Mouse (Mus musculus) heart, embryonic 12.5 days (tissue): ENCODE measurements at regions not wholly inside any gene's neighbourhood (a gene's known extent, or its start where the extent isn't known, plus 50 kb on each side); places are given as distances from the start of the nearest gene placed in this dataset.

Experiments
- ATAC-seq: fragments of 200-750 bp; cut with Nextera tagmentation; 2 replicates; pipeline ENCODE4 v1.8.0; 2017; ENCODE audit warnings: moderate TSS enrichment, moderate library complexity; ENCODE audit not compliant: insufficient number of reproducible peaks, low FRiP score
- H3K27ac ChIP-seq: fragments of 300-500 bp; sonication (generic); 2 replicates; pipeline ENCODE4 v1.5.1; 2016; ENCODE audit warnings: mild to moderate bottlenecking, moderate library complexity; ENCODE audit not compliant: poor library complexity, severe bottlenecking
- H3K27me3 ChIP-seq: fragments of 300-500 bp; sonication (generic); replicated peaks from 2 replicates; pipeline ENCODE4 v1.6.1; 2016; ENCODE audit warnings: mild to moderate bottlenecking, moderate library complexity
- H3K36me3 ChIP-seq: fragments of 300-500 bp; sonication (generic); 2 replicates; pipeline ENCODE4 v1.6.1; 2016; ENCODE audit warnings: mild to moderate bottlenecking, moderate library complexity
- H3K4me1 ChIP-seq: fragments of 300-500 bp; sonication (generic); replicated peaks from 2 replicates; pipeline ENCODE4 v1.6.1; 2016; ENCODE audit warnings: mild to moderate bottlenecking
- H3K4me2 ChIP-seq: fragments of 300-500 bp; sonication (generic); 2 replicates; pipeline ENCODE4 v1.6.1; 2016; ENCODE audit warnings: mild to moderate bottlenecking, moderate library complexity
- H3K4me3 ChIP-seq: fragments of 300-500 bp; sonication (generic); 2 replicates; pipeline ENCODE4 v1.5.1; 2016; ENCODE audit warnings: mild to moderate bottlenecking
- H3K9ac ChIP-seq: fragments of 300-500 bp; sonication (generic); 2 replicates; pipeline ENCODE4 v1.6.1; 2016; ENCODE audit warnings: mild to moderate bottlenecking, moderate library complexity
- H3K9me3 ChIP-seq: fragments of 300-500 bp; sonication (generic); replicated peaks from 2 replicates; pipeline ENCODE4 v1.6.1; 2016; ENCODE audit warnings: mild to moderate bottlenecking, moderate library complexity
- WGBS: fragments of 180-500 bp; shearing (Covaris S2); methylation state at CpG from one replicate; pipeline ENCODE4 v1.1.7; 2016; 5-methylcytosine and 5-hydroxymethylcytosine counted together

DNA sequence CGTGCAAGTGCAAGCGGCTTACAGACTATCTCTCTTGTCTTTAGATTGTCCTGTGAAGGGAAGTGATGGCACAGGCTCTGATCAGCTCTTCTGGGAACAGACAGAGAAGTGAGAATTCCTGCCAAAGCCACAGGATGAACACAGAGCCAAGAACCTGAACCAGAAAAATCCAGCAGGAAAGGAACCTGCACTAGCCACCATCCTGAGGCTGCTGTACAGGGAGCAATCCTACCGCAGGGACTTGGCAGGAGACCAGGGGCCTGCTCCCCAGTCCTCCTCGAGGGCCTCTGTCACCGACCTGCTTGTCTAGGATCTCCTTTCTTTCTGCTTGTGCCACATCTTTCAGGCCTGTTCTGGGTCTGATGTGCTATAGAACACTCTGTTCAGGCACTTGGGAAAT lies 65.0 kb upstream of the Polg start:
- no peak overlapping the region for H3K9ac ChIP-seq
- no peak overlapping the region for H3K27ac ChIP-seq
- H3K9me3 ChIP-seq, result no peaks in the 10 kb centered on the region
- H3K27me3 ChIP-seq, result peaks cover 100% of the 10 kb centered on the region
- no peak overlapping the region for H3K4me3 ChIP-seq
- no peaks in the 10 kb centered on the region for H3K36me3 ChIP-seq
- ATAC-seq, result no peak
- H3K4me2 ChIP-seq, result no peak overlapping the region
- WGBS, result 18% methylated on average over 5 of the region's 5 CpGs
- H3K4me1 ChIP-seq, result peaks cover 16% of the 10 kb centered on the region

DNA sequence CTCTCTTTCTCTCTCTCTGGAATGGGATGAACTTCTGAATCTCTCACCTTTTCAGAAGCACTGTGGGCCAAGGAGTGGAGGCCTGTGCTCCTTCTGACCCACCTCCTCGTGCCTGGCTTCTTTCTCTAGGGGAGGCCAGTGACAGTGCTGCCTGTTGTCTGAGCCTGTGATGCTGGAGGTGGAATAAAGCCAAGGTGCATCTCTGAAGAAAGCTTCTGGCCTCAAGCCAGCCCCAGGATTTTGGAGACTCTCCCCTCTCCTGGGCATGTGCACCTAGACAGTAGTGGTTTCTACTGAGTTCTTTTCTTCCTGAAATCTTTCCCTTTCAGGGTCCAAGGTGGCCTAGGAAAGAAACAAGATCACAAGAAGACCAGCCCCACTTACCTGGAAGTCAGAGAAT lies 63.3 kb upstream of the Polg start:
- H3K4me3 ChIP-seq, result no peak overlapping the region
- H3K4me1 ChIP-seq, result peaks cover 22% of the 10 kb centered on the region
- H3K9ac ChIP-seq, result no peak overlapping the region
- ATAC-seq, result no peak
- no peaks in the 10 kb centered on the region for H3K9me3 ChIP-seq
- no peak overlapping the region for H3K27ac ChIP-seq
- 15% methylated on average over 1 of the region's 1 CpGs for WGBS
- peaks cover 100% of the 10 kb centered on the region for H3K27me3 ChIP-seq
- H3K36me3 ChIP-seq, result no peaks in the 10 kb centered on the region
- H3K4me2 ChIP-seq, result no peak overlapping the region

DNA sequence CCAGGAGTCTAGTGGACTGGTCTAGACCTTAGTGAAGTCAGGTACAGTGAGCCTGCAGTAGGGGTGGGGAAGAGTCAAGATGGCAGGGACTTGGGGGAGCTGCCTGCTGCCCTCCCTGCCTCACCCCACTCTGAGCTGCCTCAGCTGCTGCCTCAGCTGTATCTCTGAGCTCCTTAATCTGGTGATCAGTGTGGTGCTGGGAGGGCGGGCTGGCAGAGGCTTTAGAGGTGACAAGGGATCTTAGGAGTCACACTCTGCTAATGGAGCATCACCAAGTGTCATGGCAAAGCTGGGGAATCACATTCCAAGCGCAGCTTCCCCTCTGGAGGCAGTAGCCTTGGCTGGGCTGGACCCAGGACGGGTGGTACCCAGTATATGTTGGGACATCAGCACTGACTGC lies 61.8 kb upstream of the Polg start:
- H3K4me3 ChIP-seq, result no peak overlapping the region
- no peaks in the 10 kb centered on the region for H3K36me3 ChIP-seq
- H3K27me3 ChIP-seq, result peaks cover 98% of the 10 kb centered on the region
- H3K4me1 ChIP-seq, result peaks cover 20% of the 10 kb centered on the region
- no peak overlapping the region for H3K4me2 ChIP-seq
- H3K9ac ChIP-seq, result no peak overlapping the region
- ATAC-seq, result no peak
- WGBS, result 16% methylated on average over 3 of the region's 3 CpGs
- H3K27ac ChIP-seq, result no peak overlapping the region
- H3K9me3 ChIP-seq, result no peaks in the 10 kb centered on the region

- Histone ChIP-seq H3K9ac (0 out of 2 replicates have a peak overlapping the region, but pooled peaks have one; percentile 37), H3K4me2 (no peak overlapping the region), H3K4me1 (peaks cover 21% of the 10 kb centered on the region), H3K27ac (no peak overlapping the region), H3K27me3 (peaks cover 89% of the 10 kb centered on the region), H3K4me3 (no peak overlapping the region), H3K9me3 (no peaks in the 10 kb centered on the region), H3K36me3 (no peaks in the 10 kb centered on the region)
- 29% methylated on average over 14 of the region's 14 CpGs for WGBS
- no peak for ATAC-seq
Observed at GRCm38 (mm10) chr7:79525690-79526630, 59.8 kb upstream of the Polg start.

- Histone ChIP-seq H3K36me3 (no peaks in the 10 kb centered on the region), H3K9me3 (no peaks in the 10 kb centered on the region), H3K27me3 (peaks cover 82% of the 10 kb centered on the region), H3K9ac (no peak overlapping the region), H3K27ac (no peak overlapping the region), H3K4me2 (no peak overlapping the region), H3K4me3 (no peak overlapping the region), H3K4me1 (peaks cover 31% of the 10 kb centered on the region)
- ATAC-seq, result no peak
- WGBS, result 51% methylated on average over 10 of the region's 10 CpGs
Observed at GRCm38 (mm10) chr7:79524921-79525320, 58.8 kb upstream of the Polg start.

- WGBS, result 71% methylated on average over 4 of the region's 4 CpGs
- peaks cover 34% of the 10 kb centered on the region for H3K4me1 ChIP-seq
- H3K36me3 ChIP-seq, result no peaks in the 10 kb centered on the region
- H3K4me3 ChIP-seq, result no peak overlapping the region
- no peak overlapping the region for H3K4me2 ChIP-seq
- peaks cover 77% of the 10 kb centered on the region for H3K27me3 ChIP-seq
- H3K9ac ChIP-seq, result no peak overlapping the region
- no peak for ATAC-seq
- no peak overlapping the region for H3K27ac ChIP-seq
- no peaks in the 10 kb centered on the region for H3K9me3 ChIP-seq
Observed at GRCm38 (mm10) chr7:79523696-79524095, 57.5 kb upstream of the Polg start.

GRCm38 (mm10) chr7:79522046-79522445 lies 55.9 kb upstream of the Polg start:
- peaks cover 76% of the 10 kb centered on the region for H3K27me3 ChIP-seq
- H3K9ac ChIP-seq, result no peak overlapping the region
- no peaks in the 10 kb centered on the region for H3K36me3 ChIP-seq
- no peaks in the 10 kb centered on the region for H3K9me3 ChIP-seq
- peaks cover 34% of the 10 kb centered on the region for H3K4me1 ChIP-seq
- no peak overlapping the region for H3K27ac ChIP-seq
- ATAC-seq, result no peak
- H3K4me2 ChIP-seq, result no peak overlapping the region
- H3K4me3 ChIP-seq, result no peak overlapping the region
- WGBS, result 81% methylated on average over 3 of the region's 3 CpGs

DNA sequence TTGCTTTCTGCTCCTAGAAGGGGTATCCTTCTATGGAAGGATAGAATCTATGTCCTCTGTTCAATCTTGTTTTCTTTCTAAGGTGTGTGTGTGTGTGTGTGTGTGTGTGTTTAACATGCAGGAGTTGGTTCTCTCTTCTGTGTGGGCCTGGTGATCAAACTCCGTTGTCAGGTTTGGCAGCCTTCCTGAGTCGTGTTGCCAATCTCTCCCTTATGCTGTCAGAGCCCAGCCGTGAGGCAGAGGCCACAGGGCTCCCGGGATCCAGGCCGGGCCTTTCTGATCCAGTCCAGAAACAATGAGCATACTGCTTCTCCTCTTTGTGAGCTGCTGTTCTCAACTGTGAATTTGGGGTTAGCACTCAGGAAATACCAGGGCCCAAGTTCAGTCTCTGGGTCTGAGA lies 55.1 kb upstream of the Polg start:
- no peak for ATAC-seq
- no peak overlapping the region for H3K9ac ChIP-seq
- no peak overlapping the region for H3K4me2 ChIP-seq
- no peaks in the 10 kb centered on the region for H3K9me3 ChIP-seq
- no peaks in the 10 kb centered on the region for H3K36me3 ChIP-seq
- H3K4me1 ChIP-seq, result peaks cover 32% of the 10 kb centered on the region
- H3K27ac ChIP-seq, result no peak overlapping the region
- peaks cover 76% of the 10 kb centered on the region for H3K27me3 ChIP-seq
- no peak overlapping the region for H3K4me3 ChIP-seq
- 38% methylated on average over 5 of the region's 5 CpGs for WGBS

DNA sequence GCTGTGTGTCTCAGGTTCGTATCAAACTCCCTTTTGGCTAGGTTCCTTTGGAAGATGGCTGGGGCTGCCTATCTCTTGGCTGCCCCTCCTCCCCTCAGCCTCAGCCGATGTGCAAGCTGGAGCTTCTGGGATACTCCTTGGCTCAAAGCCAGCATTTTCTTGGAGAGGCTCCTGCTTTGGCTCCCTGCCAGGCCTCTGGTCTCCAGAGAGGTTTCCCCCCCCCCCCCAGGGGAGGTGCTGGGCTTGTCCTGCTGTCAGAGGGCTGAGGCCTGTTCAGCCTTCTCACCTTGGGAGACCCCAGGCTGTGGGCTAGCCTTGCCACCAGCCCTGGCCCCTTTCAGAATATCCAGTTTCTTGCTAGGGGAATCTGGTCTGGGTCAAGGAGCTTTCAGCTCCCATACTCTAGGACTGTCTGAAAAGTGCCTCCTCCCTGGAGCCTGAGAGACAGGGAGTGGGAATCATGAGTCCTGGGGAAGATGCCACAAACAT lies 54.1 kb upstream of the Polg start:
- no peaks in the 10 kb centered on the region for H3K9me3 ChIP-seq
- H3K4me3 ChIP-seq, result no peak overlapping the region
- H3K27me3 ChIP-seq, result peaks cover 76% of the 10 kb centered on the region
- no peaks in the 10 kb centered on the region for H3K36me3 ChIP-seq
- H3K4me1 ChIP-seq, result peaks cover 25% of the 10 kb centered on the region
- H3K4me2 ChIP-seq, result no peak overlapping the region
- WGBS, result 5% methylated on average over 2 of the region's 2 CpGs
- no peak overlapping the region for H3K27ac ChIP-seq
- H3K9ac ChIP-seq, result no peak overlapping the region
- peak; percentile 68 for ATAC-seq

DNA sequence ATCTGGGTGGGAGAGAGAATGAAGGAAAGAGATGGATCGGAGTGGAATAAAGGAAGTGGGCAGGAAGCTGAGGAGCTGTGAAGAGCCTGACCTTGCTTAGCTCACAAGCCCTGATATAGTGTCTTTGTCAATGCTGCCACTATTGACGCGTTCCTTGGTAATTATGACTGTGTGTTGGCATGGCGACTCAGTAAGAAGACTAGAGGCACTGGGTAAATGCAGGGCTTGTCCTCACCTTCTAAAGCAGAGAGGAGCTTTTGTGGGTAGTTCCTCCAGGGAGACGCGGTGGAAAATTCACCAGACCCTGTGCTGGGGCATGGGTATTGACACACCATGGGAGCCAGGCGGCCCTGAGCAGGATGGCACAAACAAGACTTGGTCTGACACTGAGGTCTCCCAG lies 52.8 kb upstream of the Polg start:
- no peak overlapping the region for H3K9ac ChIP-seq
- no peak for ATAC-seq
- H3K27ac ChIP-seq, result no peak overlapping the region
- no peak overlapping the region for H3K4me3 ChIP-seq
- WGBS, result 71% methylated on average over 7 of the region's 7 CpGs
- H3K36me3 ChIP-seq, result no peaks in the 10 kb centered on the region
- peaks cover 78% of the 10 kb centered on the region for H3K27me3 ChIP-seq
- H3K4me2 ChIP-seq, result no peak overlapping the region
- H3K4me1 ChIP-seq, result peaks cover 22% of the 10 kb centered on the region
- H3K9me3 ChIP-seq, result no peaks in the 10 kb centered on the region

DNA sequence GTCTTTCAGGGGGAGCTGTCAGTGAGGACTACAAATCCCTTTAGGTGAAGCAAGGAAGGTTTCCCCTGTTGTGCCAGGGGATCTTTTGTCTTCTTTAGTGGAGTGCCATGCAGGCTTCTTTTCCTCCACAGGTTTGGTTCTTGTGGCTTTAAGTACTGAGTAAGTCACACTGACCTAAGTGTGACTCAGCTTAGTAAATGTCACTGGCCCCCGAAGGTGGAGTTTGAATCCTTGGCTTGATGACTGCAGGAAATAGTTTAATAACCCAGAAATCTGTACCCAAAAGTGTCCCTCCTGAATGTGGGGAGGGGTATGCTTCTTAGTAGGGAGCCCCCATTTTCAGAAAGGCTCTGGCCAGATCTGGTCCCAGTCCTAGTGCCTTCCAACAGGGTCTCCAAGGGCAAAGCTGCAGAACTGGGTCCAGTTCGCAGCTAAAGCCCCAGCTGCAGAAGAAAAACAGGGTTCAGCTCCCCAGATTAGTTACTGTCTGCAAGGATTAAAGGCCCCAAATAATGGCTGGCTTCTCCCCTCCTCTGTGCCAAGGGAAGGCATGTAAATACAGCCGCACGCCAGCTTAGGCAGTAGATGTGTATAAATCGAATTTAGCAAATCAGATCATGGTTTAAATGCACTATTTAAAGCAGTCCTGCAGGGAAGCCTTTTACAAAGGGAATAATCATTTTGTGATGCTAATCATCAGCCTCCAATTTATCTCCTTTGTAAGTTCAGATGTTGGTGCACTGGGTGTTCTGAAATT lies 51.6 kb upstream of the Polg start:
- no peaks in the 10 kb centered on the region for H3K9me3 ChIP-seq
- no peak overlapping the region for H3K9ac ChIP-seq
- 59% methylated on average over 5 of the region's 5 CpGs for WGBS
- ATAC-seq, result no peak
- no peak overlapping the region for H3K4me2 ChIP-seq
- no peak overlapping the region for H3K4me3 ChIP-seq
- no peak overlapping the region for H3K27ac ChIP-seq
- H3K27me3 ChIP-seq, result peaks cover 77% of the 10 kb centered on the region
- H3K36me3 ChIP-seq, result no peaks in the 10 kb centered on the region
- H3K4me1 ChIP-seq, result peaks cover 22% of the 10 kb centered on the region
